Mouse (Mus musculus) G1E-ER4 (cell line): ENCODE measurements around the gene Cyp24a1. TPM values are rescaled to one million over a fixed set of nuclear protein-coding genes. Genes with fewer than 3 reads are reported as not detected.

Experiments used
- GATA1 ChIP-seq: IDR thresholded peaks from one replicate; pipeline ENCODE4 v1.8.0; 2012; ENCODE audit warnings: low read length, inconsistent platforms
- polyA plus RNA-seq: library from polyadenylated mRNA; stranded (reverse); fragments of >175 nt; gene quantifications from 2 replicates; pipeline ENCODE4 v1.2.3, GENCODE M21; 2012

The Cyp24a1 gene
- polyA plus RNA-seq, 1 experiment: not detected

DNA sequence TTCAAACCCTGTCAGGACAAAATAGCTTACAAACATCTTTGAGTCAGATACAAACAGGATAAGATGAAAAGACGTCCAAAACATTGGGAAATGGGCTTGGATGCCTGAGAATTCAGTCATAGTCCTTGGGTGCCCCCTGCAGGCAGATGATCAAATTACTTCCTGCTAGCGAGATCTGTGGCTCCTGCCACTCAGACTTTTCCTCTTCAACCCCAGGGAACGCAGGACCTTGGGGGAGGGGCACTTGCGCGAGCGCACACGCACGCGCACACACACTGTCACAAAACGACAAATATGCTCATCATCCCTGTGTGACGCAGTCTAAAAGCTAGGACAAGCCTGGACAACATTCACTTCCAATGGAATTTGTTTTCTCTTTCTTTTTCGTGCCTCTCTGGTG, 11.9 kb upstream of the Cyp24a1 start:
- TF ChIP-seq GATA1: no peak

- no peak for TF ChIP-seq GATA1
These were observed 10.8 kb upstream of the Cyp24a1 start for GRCm38 (mm10) chr2:170507734-170508133.

GRCm38 (mm10) chr2:170503983-170504382, 7.0 kb upstream of the Cyp24a1 start:
- TF ChIP-seq GATA1: no peak

DNA sequence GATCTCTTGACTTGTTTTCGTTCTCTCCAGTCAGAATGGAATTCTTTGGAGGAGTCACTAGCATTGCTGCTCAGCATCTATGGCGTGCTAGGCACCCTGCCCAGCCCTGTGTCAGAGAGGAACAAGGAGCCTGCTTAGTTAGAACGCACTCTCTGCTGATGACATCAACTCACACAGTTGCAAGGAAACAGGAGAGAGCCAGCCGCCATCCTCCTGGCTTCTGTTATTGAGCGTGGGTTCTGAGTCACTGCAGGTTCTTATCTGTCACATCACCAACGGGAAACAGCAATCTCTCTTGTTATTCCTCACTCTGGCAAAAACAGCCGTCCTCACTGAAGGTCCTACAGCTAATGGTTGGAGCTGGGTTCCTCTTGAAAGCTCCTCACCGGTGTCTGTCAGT, 6.4 kb upstream of the Cyp24a1 start:
- no peak for TF ChIP-seq GATA1

DNA sequence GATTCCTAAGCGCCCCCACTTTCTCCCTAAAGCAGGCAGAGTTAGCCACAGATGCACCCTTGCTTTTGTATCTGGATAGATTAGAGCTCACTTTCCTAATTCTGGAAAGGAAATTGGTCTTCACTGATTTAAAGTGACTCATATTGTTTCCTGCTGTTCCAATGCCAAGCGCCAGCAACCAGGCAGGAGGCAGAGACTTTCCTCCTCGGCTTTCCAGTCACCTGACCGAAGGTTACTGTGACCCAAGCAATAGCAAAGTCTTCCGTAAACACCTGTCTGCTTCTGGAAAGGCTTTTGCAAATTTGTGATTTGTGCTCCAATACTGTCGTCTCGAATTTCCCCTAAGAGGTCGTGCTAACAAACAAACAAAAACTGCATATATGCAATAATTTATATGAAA, 1.1 kb upstream of the Cyp24a1 start:
- TF ChIP-seq GATA1: no peak

- no peak for TF ChIP-seq GATA1
These were observed 603 bp downstream of the Cyp24a1 start, which contains the start of gene Pfdn4 for GRCm38 (mm10) chr2:170496154-170496930. Gene Pfdn4 (plus strand): TSS chr2:170496428.

- TF ChIP-seq GATA1: no peak
These were observed 1.9 kb downstream of the Cyp24a1 start for GRCm38 (mm10) chr2:170494784-170495710.

DNA sequence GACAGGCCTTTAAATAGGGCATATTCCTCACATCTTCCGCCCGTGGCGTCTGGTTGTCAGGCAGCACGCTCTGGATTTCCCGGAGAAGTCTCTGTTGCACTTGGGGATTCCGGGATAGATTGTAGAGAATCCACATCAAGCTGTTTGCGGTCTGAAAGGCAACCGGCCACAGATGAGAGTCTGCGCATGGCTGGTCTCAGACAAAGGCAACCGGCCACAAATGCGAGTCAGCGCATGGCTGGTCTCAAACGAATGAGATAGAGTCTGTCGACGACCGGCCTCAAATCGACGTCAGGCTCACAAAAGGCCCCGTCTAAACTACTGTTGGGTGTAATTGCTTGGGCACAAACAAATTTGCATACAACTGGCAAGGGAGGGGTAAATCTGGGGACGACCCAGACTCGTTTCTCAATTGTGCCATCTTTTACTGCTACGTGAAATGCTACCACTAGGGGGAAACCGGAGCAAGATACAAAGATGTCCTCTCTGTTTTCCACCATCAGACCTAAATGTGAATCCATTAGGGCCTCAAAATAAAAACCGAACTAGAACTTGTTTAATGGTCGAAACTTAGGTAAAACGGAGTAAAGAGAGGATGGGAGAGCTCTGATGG, 8.9 kb downstream of the Cyp24a1 start:
- no peak for TF ChIP-seq GATA1

DNA sequence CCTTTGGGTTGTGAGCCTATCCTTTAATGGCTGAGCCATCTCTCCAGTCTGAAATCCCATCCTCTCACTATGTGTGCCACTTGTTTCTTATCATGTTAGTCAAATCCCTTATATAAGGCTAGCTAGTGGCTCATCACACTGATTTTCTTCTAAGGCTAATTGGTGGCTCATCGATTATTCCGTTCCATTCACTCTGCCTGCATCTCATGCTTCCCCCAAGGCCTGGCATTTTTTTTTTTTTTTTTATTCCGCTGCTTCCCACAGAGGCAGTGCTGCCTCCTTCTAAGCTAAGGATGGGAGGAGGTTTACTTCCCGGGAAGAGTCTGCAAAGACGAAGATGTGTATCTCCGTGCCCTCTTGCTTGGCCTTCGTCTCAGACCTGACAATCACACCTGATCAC, 9.7 kb downstream of the Cyp24a1 start:
- no peak for TF ChIP-seq GATA1

DNA sequence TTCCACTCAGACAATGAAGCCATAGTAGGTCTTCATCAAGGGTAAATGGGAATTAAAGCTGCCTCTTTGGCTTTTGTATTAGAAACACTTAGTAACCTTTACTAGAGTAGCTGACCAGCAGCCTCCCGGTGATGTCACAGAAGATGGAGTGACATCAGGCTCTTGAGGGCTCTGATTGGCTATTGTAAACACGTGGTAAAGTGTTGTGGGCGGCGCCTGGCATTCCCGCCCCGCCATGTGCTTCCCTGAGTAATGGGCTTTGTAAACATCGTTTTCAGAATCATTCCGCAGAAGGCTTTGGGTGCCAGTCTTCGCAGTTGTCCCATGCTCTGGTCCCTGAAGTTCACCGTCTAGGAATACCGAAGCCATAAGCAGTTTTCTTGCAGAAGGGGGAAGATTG, 13.0 kb downstream of the Cyp24a1 start:
- no peak for TF ChIP-seq GATA1

DNA sequence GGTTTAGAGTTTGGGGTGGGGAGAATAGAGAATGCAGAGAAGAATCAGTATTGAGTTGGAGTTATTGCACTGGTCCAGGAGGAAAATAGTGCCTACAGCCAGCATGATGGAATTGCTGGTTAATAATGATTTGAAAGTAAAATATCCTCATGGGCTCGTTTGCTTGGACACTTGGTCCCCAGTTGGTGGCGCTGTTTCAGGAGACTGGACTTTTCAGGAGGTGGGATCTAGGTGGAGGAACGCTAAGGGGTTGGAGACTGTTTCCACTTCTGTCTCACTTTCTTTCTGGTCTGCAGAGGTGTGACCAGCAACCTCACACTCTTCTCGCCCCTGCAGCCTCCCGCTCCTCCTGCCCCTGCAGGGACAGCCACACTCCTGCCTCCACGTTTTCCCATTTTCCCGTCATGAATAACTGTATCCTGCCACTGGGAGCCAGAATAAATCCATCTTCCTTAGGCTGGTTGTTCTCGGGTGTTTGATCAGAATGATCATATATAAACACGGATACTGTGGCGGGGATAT, 14.9 kb downstream of the Cyp24a1 start:
- no peak for TF ChIP-seq GATA1

GRCm38 (mm10) chr2:170476643-170477042, 20.3 kb downstream of the Cyp24a1 start:
- TF ChIP-seq GATA1: no peak

- no peak for TF ChIP-seq GATA1
These were observed 20.7 kb downstream of the Cyp24a1 start for GRCm38 (mm10) chr2:170476215-170476614.

DNA sequence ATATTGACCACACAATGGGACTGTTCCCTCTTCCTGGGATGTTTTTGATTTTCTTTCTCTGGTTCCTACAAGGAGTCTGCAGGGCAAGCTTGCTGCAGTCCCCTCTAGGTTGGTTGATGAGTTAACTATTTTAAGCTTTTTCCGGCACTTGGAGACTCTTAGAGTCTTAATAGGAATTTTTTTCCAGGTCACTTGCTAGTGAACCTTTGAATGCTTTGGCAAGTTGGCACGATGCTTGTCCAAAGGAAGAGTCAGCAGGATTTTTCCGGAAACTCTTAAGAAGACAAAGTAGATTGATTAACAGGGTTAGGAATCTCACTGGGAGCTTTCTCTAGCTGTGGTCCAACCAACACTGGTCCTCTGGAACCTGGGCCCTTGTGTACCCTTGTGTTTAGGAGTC, 21.8 kb downstream of the Cyp24a1 start:
- no peak for TF ChIP-seq GATA1

DNA sequence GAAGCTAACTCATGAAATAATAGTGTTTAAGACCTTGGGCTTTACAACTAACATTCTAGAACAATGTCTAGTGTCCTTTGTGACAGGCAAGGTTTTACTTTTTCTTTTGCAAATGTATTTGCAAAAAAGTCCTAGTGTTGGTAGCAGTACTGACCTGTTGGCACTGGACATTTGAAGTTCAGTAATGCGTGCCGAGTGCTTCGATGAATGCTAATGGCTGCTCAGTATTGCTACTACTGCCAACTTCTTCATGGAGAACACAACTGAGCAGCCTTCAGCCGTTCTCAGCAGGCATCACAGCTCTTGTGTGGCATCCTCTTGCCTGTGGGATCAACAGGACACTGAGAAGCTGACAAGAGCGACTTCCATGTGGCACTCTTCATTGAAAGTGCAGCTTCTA, 22.8 kb downstream of the Cyp24a1 start:
- TF ChIP-seq GATA1: no peak

DNA sequence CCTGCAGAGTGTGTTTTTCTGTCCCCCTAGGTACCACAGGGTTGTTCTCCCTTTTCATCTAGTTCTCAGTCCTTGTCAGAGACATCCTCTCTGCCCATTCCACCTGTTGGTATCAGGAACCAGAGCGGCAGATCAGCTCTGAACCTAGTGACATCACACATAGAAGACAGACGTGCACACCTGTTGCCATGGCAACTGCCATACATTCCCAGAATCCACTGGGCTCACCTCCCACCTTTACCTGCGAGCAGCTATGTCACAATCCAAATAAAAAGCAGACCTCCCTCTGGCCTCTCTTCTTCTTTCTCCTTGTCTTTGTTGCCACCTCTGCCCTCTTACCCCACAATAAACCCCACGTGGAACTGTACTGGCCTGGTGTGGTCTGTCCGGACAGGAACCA, 26.4 kb downstream of the Cyp24a1 start:
- TF ChIP-seq GATA1: no peak
